Mouse (Mus musculus): ENCODE data around the gene Gng2.

DNA sequence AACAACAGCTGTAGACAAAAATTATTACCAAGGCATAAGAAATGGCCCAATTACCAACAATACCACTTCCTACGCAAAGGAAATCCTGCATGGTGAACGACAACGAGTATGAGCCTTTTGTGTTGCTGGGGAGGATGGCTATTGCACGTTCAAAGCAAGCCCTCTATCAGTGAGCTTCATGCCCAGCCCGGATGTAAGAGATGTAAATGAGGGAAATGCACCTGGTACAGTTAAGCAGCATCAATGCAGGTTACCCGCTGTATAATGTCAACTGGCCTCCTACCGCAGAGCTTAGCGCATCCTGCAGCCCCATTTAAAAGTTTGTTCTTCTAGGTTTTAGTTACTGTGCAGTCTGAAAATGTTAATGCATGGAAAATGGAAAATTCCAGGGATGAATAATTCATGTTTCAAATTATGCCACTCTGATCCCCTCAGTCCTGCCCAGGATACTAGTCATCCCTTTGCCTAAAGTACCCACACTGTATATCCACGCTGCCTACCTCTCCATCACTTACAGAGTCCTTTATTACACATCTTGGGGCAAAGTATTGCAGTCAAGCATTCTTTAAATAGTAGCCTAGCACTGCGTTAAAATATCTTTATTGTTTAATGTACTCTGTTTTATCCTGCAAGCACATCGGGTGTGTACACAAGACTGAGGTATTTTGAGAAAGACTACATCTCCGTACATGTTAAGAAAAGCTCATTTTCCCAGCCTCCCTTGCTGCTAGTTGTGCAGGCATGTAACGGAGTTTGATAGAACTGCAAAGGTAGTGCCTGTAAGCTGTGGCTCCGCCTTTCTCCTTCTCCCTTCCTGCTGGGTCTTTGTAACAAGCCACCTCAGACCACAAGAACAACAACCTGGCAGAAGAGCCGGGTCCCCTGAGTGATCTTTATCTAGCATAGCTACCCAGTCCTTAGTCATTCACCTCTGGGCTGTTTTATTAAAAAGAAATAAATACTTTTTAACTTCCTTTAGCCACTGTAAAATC is 15.2 kb downstream of the Gng2 start:
- TF ChIP-seq POLR2A (IDR thresholded peaks at IDR 0.05; ENCODE audit: low read depth, low read length) (no peak), CTCF (IDR thresholded peaks at IDR 0.05; ENCODE audit: extremely low read depth, insufficient read length, insufficient replicate concordance, low read depth, low read length) (no peak)

Data from small intestine, adult 2 months (tissue).